Mouse (Mus musculus): ENCODE data around the gene Cox6b2. TPM values are rescaled to one million over a fixed set of nuclear protein-coding genes. Genes with fewer than 3 reads are reported as not detected.

The Cox6b2 gene
- polyA plus RNA-seq, 1 experiment from 2014 or later = 71.2 TPM

DNA sequence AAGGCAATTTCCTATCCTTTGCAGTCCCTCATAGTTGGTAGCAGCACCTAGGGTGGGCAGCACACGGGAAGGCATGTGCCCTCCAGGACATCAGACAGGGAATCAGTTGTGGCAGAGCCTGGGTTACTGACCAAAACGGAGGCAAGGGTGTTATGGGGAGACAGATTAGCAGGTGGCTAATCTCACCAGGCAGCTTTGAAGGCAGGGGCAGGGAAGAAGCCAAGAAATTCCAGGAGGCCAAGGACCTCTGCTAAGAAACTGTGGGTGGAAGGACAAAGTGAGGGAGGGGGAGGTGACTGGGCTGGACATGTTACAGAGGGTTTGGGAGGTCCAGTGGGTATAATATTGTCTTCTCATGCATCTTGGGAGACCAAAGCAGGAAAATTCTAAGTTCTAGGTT lies 9.5 kb downstream of the Cox6b2 start:
- peaks cover 28% of the 10 kb centered on the region for H3K4me1 ChIP-seq (ENCODE audit: insufficient read depth, low read length)
- H3K27ac ChIP-seq (ENCODE audit: low read length) = no peak overlapping the region
- no peaks in the 10 kb centered on the region for H3K9me3 ChIP-seq (ENCODE audit: low read length)
- H3K27me3 ChIP-seq (ENCODE audit: insufficient read depth, low read length) = no peaks in the 10 kb centered on the region
- WGBS = 52% methylated on average over 2 of the region's 2 CpGs
- H3K4me3 ChIP-seq (ENCODE audit: low read length) = no peak overlapping the region
- no peak for ATAC-seq (ENCODE audit: low FRiP score, low TSS enrichment)
- no peak overlapping the region for H3K9ac ChIP-seq (replicated peaks; ENCODE audit: low read length)
- no peak overlapping the region for H3K4me2 ChIP-seq (replicated peaks; ENCODE audit: low read depth, low read length)
- peaks cover 18% of the 10 kb centered on the region for H3K36me3 ChIP-seq (ENCODE audit: insufficient read depth, low read length)

DNA sequence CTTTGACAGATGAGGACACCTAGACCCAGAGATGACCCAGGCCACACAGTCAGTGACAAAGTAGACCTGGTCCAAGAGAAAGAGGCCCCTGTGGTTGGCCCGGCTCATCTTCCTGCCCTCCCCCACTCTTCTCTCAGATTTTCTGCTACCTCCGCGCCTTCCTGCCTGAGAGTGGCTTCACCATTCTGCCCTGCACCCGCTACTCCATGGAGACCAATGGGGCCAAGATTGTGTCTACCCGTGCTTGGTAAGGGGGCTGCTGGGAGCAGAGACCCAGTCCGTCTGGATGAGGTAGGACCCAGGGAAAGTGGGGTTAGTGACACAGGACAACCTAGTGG lies 10.4 kb downstream of the Cox6b2 start:
- Histone ChIP-seq H3K27me3 (ENCODE audit: insufficient read depth, low read length) (no peaks in the 10 kb centered on the region), H3K27ac (ENCODE audit: low read length) (no peak overlapping the region), H3K4me1 (ENCODE audit: insufficient read depth, low read length) (peaks cover 28% of the 10 kb centered on the region), H3K4me3 (ENCODE audit: low read length) (no peak overlapping the region), H3K9ac (replicated peaks; ENCODE audit: low read length) (no peak overlapping the region), H3K9me3 (ENCODE audit: low read length) (no peaks in the 10 kb centered on the region), H3K36me3 (ENCODE audit: insufficient read depth, low read length) (peaks cover 18% of the 10 kb centered on the region), H3K4me2 (replicated peaks; ENCODE audit: low read depth, low read length) (no peak overlapping the region)
- 86% methylated on average over 6 of the region's 6 CpGs for WGBS
- ATAC-seq (ENCODE audit: low FRiP score, low TSS enrichment) = no peak

DNA sequence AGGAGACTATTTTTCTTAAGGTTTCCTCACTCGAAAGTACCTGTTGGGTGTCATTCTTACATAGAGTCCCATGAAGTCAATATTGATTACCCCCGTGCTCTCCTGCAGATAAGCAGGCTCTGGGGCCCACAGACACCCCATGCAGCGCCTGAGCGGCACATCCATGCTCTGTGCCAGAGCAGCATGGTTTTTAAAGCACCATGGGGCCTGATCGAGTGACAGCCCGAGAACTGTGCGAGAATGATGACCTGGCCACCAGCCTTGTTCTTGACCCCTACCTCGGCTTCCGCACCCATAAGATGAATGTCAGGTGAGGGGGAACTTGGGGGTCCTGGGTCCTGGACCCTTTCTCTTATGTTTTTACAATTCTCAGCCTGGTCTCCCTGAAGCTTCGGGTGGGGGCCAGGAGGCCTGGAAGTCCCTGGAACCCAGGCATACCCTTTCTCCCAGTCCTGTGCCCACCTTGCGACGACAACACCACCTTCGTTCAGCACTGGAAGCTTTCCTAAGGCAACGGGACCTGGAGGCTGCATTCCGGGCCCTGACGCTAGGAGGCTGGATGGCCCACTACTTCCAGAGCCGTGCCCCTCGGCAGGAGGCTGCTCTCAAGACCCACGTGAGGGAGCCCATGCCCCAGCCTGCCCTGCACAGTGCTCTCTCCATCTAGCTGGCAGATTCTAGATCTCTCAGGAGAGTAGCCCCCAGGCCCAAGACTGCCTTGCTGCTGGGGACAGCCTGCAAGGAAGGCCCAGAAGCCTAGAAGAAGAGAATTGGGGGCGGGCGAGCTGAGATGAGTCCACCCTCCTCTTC lies 11.0 kb downstream of the Cox6b2 start:
- Histone ChIP-seq H3K4me2 (replicated peaks; ENCODE audit: low read depth, low read length) (peak overlapping the region; percentile 89), H3K9me3 (ENCODE audit: low read length) (no peaks in the 10 kb centered on the region), H3K9ac (replicated peaks; ENCODE audit: low read length) (peak overlapping the region; percentile 93), H3K27ac (ENCODE audit: low read length) (peak overlapping the region; percentile 95), H3K4me3 (ENCODE audit: low read length) (peak overlapping the region; percentile 87), H3K4me1 (ENCODE audit: insufficient read depth, low read length) (peaks cover 28% of the 10 kb centered on the region), H3K36me3 (ENCODE audit: insufficient read depth, low read length) (peaks cover 17% of the 10 kb centered on the region), H3K27me3 (ENCODE audit: insufficient read depth, low read length) (no peaks in the 10 kb centered on the region)
- 82% methylated on average over 21 of the region's 21 CpGs for WGBS
- no peak for ATAC-seq (ENCODE audit: low FRiP score, low TSS enrichment)

DNA sequence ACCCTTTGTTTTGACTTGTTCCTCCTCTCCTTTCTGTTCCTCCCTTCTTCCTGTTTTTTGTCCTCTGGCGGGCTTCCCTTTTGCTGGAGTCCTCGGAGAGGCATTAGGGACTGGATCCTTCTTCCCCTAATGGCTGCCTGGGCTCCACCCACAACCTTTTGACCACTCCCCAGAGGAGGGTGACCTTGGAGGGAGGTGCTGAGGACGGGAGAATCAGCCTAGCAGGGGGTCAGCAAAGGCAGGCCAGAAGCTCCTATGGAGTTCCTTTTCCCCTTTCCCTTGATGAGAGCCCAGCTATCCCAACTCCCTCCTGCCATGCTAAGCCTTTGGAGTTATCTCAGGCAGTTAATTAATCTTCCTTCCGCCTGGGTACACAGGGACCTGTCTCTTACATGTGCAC lies 11.7 kb downstream of the Cox6b2 start:
- peak overlapping the region; percentile 87 for H3K4me3 ChIP-seq (ENCODE audit: low read length)
- peak overlapping the region; percentile 93 for H3K9ac ChIP-seq (replicated peaks; ENCODE audit: low read length)
- 6% methylated on average over 4 of the region's 4 CpGs for WGBS
- H3K27me3 ChIP-seq (ENCODE audit: insufficient read depth, low read length) = no peaks in the 10 kb centered on the region
- H3K36me3 ChIP-seq (ENCODE audit: insufficient read depth, low read length) = peaks cover 9% of the 10 kb centered on the region
- H3K9me3 ChIP-seq (ENCODE audit: low read length) = no peaks in the 10 kb centered on the region
- H3K4me1 ChIP-seq (ENCODE audit: insufficient read depth, low read length) = peaks cover 28% of the 10 kb centered on the region
- no peak for ATAC-seq (ENCODE audit: low FRiP score, low TSS enrichment)
- peak overlapping the region; percentile 89 for H3K4me2 ChIP-seq (replicated peaks; ENCODE audit: low read depth, low read length)
- peak overlapping the region; percentile 95 for H3K27ac ChIP-seq (ENCODE audit: low read length)

DNA sequence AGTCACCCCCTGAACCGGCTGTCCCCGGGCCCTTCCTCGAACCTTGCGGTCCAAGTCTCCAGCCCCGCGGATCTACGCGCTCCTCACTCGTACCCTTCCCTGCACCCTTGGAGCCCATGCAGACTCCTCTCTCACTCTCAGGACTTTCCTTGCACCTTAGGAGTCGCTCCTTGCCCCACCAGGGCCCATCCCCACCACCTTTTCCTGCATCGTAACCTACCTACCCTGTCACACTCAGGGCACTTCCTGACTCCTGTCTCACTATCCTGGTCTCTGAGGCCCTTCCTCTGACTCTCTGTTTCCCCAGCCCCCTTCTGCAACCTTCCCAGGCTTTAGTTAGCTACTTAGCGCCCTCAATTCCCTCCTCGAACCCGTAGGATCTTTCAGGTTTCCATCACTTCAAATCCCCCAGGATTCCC lies 12.6 kb downstream of the Cox6b2 start:
- Histone ChIP-seq H3K9me3 (ENCODE audit: low read length) (no peaks in the 10 kb centered on the region), H3K4me1 (ENCODE audit: insufficient read depth, low read length) (peaks cover 28% of the 10 kb centered on the region), H3K4me2 (replicated peaks; ENCODE audit: low read depth, low read length) (peak overlapping the region; percentile 89), H3K4me3 (ENCODE audit: low read length) (peak overlapping the region; percentile 87), H3K27me3 (ENCODE audit: insufficient read depth, low read length) (no peaks in the 10 kb centered on the region), H3K27ac (ENCODE audit: low read length) (peak overlapping the region; percentile 95), H3K36me3 (ENCODE audit: insufficient read depth, low read length) (peaks cover 5% of the 10 kb centered on the region), H3K9ac (replicated peaks; ENCODE audit: low read length) (peak overlapping the region; percentile 93)
- under 1% methylated on average over 12 of the region's 14 CpGs for WGBS
- ATAC-seq (ENCODE audit: low FRiP score, low TSS enrichment) = peak; percentile 39

DNA sequence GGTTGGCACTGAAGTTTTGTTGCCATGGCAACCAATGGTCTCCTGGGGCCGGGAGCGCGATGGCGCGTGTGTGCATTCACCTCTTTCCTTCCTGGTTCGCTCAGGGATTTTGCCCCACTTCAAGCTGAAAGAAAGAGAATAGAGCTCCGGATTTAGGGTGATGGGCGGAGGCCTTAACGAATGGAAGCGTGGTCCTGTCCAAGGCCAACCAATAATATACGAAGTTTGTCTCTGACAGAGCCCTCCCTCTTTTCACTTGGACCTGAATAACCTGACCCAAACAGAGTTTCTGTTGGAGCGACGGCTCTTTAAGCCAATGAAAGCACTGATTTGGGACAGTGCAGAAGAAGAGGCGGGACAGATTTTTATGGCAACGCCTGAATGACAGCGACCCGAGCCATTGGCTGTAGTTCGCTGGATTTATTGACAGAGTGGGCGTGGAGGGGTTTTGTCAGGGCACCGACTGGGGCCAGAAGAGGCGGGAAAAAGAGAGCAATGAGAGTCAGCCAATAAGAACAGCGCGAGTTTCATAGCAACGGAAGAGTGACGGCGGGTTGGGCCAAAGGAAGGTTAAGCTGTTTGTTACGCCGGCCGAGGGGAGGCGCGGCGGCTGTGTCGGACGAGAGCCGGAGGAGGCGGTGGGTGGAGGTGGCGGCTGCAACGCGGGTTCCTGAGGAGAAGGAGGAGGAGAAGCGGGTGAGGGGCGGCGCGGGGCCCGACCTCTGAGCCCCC lies 13.2 kb downstream of the Cox6b2 start, which contains the start of gene Kmt5c:
Gene Kmt5c, plus strand, starts transcription at position 572 of the 732 bp plus-strand sequence.
- under 1% methylated on average over 33 of the region's 44 CpGs for WGBS
- no peaks in the 10 kb centered on the region for H3K9me3 ChIP-seq (ENCODE audit: low read length)
- H3K27me3 ChIP-seq (ENCODE audit: insufficient read depth, low read length) = no peaks in the 10 kb centered on the region
- H3K27ac ChIP-seq (ENCODE audit: low read length) = peak within 1 kb of the TSS; percentile 95
- peaks cover 5% of the 10 kb centered on the region for H3K36me3 ChIP-seq (ENCODE audit: insufficient read depth, low read length)
- peaks cover 28% of the 10 kb centered on the region for H3K4me1 ChIP-seq (ENCODE audit: insufficient read depth, low read length)
- peak; percentile 98 for ATAC-seq (ENCODE audit: low FRiP score, low TSS enrichment)
- peak within 1 kb of the TSS; percentile 93 for H3K9ac ChIP-seq (replicated peaks; ENCODE audit: low read length)
- peak within 1 kb of the TSS; percentile 89 for H3K4me2 ChIP-seq (replicated peaks; ENCODE audit: low read depth, low read length)
- peak within 1 kb of the TSS; percentile 87 for H3K4me3 ChIP-seq (ENCODE audit: low read length)

DNA sequence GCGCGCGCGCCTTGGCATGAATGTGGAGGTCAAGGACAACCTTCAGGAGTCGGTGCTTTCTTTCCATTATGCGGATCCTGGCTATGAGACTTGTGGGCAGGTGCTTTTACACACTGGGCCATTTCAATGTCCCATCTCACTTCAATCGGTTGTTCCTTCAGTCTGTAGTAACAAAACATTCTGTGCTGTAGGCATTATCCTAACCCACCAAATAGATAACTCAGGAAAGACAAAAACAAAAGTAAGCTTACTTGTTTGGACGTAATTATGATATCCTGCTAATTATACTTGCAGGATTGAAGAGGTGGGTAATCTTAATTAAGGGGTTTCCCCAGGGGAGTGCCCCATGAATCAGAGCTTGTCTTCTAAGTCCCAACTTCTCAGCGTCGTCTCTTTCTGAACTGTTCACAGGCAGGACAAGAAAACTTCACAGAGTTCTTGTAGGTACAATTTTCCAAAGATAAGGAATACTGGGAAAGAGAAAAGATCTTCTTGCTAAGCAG lies 13.8 kb downstream of the Cox6b2 start:
- Histone ChIP-seq H3K27ac (ENCODE audit: low read length) (peak overlapping the region; percentile 59), H3K4me1 (ENCODE audit: insufficient read depth, low read length) (peaks cover 28% of the 10 kb centered on the region), H3K36me3 (ENCODE audit: insufficient read depth, low read length) (peaks cover 2% of the 10 kb centered on the region), H3K4me2 (replicated peaks; ENCODE audit: low read depth, low read length) (peak overlapping the region; percentile 55), H3K4me3 (ENCODE audit: low read length) (peak overlapping the region; percentile 87), H3K27me3 (ENCODE audit: insufficient read depth, low read length) (no peaks in the 10 kb centered on the region), H3K9me3 (ENCODE audit: low read length) (no peaks in the 10 kb centered on the region), H3K9ac (replicated peaks; ENCODE audit: low read length) (peak overlapping the region; percentile 50)
- 45% methylated on average over 10 of the region's 10 CpGs for WGBS
- ATAC-seq (ENCODE audit: low FRiP score, low TSS enrichment) = no peak

DNA sequence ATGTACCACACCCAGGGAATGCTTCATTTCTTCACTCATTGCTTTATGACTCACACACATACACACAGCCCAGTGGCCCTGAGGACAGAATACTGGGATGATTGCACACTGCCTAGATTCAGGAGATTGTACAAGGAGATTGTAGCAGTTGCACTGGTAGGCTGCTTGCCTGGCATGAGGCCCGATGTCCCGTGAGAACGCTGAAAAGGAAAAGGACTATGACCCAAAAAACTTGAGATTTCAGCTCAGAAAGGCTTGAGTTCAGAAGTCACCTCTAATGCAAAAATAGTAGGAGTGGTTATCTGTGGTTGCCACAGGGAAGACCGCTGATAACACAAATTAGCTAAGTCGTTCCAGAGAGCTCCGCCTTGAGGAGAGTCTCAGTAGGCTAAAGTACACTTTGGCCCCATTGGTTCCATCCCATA lies 19.9 kb downstream of the Cox6b2 start:
- H3K27ac ChIP-seq (ENCODE audit: low read length) = no peak overlapping the region
- no peaks in the 10 kb centered on the region for H3K9me3 ChIP-seq (ENCODE audit: low read length)
- no peak overlapping the region for H3K4me2 ChIP-seq (replicated peaks; ENCODE audit: low read depth, low read length)
- H3K4me1 ChIP-seq (ENCODE audit: insufficient read depth, low read length) = no peaks in the 10 kb centered on the region
- ATAC-seq (ENCODE audit: low FRiP score, low TSS enrichment) = no peak
- WGBS = 63% methylated on average over 6 of the region's 6 CpGs
- H3K9ac ChIP-seq (replicated peaks; ENCODE audit: low read length) = no peak overlapping the region
- H3K36me3 ChIP-seq (ENCODE audit: insufficient read depth, low read length) = no peaks in the 10 kb centered on the region
- no peak overlapping the region for H3K4me3 ChIP-seq (ENCODE audit: low read length)
- H3K27me3 ChIP-seq (ENCODE audit: insufficient read depth, low read length) = no peaks in the 10 kb centered on the region

DNA sequence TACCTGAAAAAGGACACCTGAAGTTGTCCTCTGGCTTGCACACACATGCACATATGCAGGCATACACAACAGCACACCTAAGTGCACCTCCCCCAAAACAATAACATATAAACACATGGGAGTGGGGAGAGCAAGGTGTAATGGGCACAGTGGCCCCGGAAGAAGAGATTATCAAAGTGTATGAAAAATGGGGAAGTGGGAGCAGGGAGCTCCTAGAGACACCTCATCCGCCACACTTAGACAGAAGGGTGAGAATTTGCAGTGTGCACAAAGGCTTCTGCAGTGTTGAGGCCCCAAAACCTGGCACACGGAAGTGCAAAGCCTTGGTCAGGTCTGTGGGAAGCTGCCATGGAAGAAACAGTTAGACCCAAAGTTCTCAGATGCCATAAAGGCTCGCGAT lies 21.8 kb downstream of the Cox6b2 start:
- no peak overlapping the region for H3K27ac ChIP-seq (ENCODE audit: low read length)
- H3K27me3 ChIP-seq (ENCODE audit: insufficient read depth, low read length) = no peaks in the 10 kb centered on the region
- ATAC-seq (ENCODE audit: low FRiP score, low TSS enrichment) = no peak
- no peaks in the 10 kb centered on the region for H3K9me3 ChIP-seq (ENCODE audit: low read length)
- H3K9ac ChIP-seq (replicated peaks; ENCODE audit: low read length) = no peak overlapping the region
- H3K4me3 ChIP-seq (ENCODE audit: low read length) = no peak overlapping the region
- 84% methylated on average over 5 of the region's 5 CpGs for WGBS
- H3K36me3 ChIP-seq (ENCODE audit: insufficient read depth, low read length) = no peaks in the 10 kb centered on the region
- H3K4me2 ChIP-seq (replicated peaks; ENCODE audit: low read depth, low read length) = no peak overlapping the region
- no peaks in the 10 kb centered on the region for H3K4me1 ChIP-seq (ENCODE audit: insufficient read depth, low read length)

DNA sequence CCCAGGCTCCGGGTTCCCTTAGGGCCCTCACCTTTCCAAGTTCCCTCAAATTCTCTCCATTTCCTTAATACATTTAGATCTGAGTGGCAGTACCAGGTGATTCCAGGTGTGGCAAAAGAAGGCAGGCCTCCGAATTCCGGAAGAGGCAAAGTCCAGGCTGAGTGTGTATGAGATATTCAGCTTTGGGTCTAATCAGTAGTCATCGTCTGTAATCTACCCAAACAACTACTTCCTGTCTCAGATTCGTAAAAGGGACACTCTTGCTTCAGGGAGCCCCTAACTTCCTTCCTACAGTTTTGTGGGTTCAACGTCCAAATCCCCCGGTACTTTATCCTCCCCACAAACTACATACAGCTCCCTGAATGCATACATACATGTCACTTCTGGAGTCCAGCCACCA lies 27.7 kb downstream of the Cox6b2 start, which contains the start of gene Tmem150b:
Gene Tmem150b, minus strand, starts transcription at position 81 of the 400 bp plus-strand sequence.
- no peak within 1 kb of the TSS for H3K9ac ChIP-seq (replicated peaks; ENCODE audit: low read length)
- WGBS = 78% methylated on average over 7 of the region's 7 CpGs

More for the DNA sequence above, 27.7 kb downstream of the Cox6b2 start, which contains the start of gene Tmem150b:
- Histone ChIP-seq H3K9me3 (ENCODE audit: low read length) (no peaks in the 10 kb centered on the region), H3K4me2 (replicated peaks; ENCODE audit: low read depth, low read length) (no peak within 1 kb of the TSS), H3K4me3 (ENCODE audit: low read length) (no peak within 1 kb of the TSS), H3K36me3 (ENCODE audit: insufficient read depth, low read length) (no peaks in the 10 kb centered on the region), H3K27me3 (ENCODE audit: insufficient read depth, low read length) (no peaks in the 10 kb centered on the region), H3K4me1 (ENCODE audit: insufficient read depth, low read length) (no peaks in the 10 kb centered on the region), H3K27ac (ENCODE audit: low read length) (no peak within 1 kb of the TSS)
- ATAC-seq (ENCODE audit: low FRiP score, low TSS enrichment) = no peak
